Mouse (Mus musculus) heart, embryonic 13.5 days (tissue): Measurements from ENCODE around the gene Tmem97. TPM values are rescaled to one million over a fixed set of nuclear protein-coding genes. Genes with fewer than 3 reads are reported as not detected.

Experiments
- ATAC-seq: fragments of 200-750 bp; cut with Nextera tagmentation; 2 replicates; pipeline ENCODE4 v1.8.0; 2017; ENCODE audit warnings: moderate TSS enrichment; ENCODE audit not compliant: insufficient number of reproducible peaks, low FRiP score, low TSS enrichment; ENCODE audit errors: extremely low read depth
- H3K27ac ChIP-seq: fragments of 300-500 bp; sonication (generic); replicated peaks from 2 replicates; pipeline ENCODE4 v1.5.1; 2015; ENCODE audit warnings: moderate library complexity, mild to moderate bottlenecking, inconsistent platforms
- H3K27me3 ChIP-seq: fragments of 300-500 bp; sonication (generic); replicated peaks from 2 replicates; pipeline ENCODE4 v1.6.1; 2015; ENCODE audit warnings: mild to moderate bottlenecking, inconsistent platforms
- H3K36me3 ChIP-seq: fragments of 300-500 bp; sonication (generic); 2 replicates; pipeline ENCODE4 v1.6.1; 2015; ENCODE audit warnings: mild to moderate bottlenecking, inconsistent platforms
- H3K4me1 ChIP-seq: fragments of 300-500 bp; sonication (generic); 2 replicates; pipeline ENCODE4 v1.6.1; 2015; ENCODE audit warnings: inconsistent platforms
- H3K4me2 ChIP-seq: fragments of 300-500 bp; sonication (generic); 2 replicates; pipeline ENCODE4 v1.6.1; 2015; ENCODE audit warnings: inconsistent platforms, mild to moderate bottlenecking, moderate library complexity
- H3K4me3 ChIP-seq: fragments of 300-500 bp; sonication (generic); 2 replicates; pipeline ENCODE4 v1.5.1; 2015; ENCODE audit warnings: moderate library complexity, mild to moderate bottlenecking, inconsistent platforms
- H3K9ac ChIP-seq: fragments of 300-500 bp; sonication (generic); 2 replicates; pipeline ENCODE4 v1.6.1; 2015; ENCODE audit warnings: inconsistent platforms, mild to moderate bottlenecking, moderate library complexity
- H3K9me3 ChIP-seq: fragments of 300-500 bp; sonication (generic); 2 replicates; pipeline ENCODE4 v1.6.1; 2016; ENCODE audit warnings: inconsistent platforms
- WGBS: fragments of 180-500 bp; shearing (Covaris S2); methylation state at CpG from one replicate; pipeline ENCODE4 v1.1.7; 2015; ENCODE audit warnings: mixed read lengths; 5-methylcytosine and 5-hydroxymethylcytosine counted together
- polyA plus RNA-seq: library from polyadenylated mRNA; unstranded; fragments of >200 nt; fragmentation: Nextera tagmentation; extraction: Ambion mirVana; gene quantifications from 2 replicates; pipeline ENCODE4 v1.2.1, GENCODE M21; 2015

Gene Tmem97
- polyA plus RNA-seq, 1 experiment from 2014 or later: 58.3 TPM

- ATAC-seq: no peak
- WGBS: 53% methylated on average over 6 of the region's 6 CpGs
Observed at GRCm38 (mm10) chr11:78531046-78531445, 19.5 kb downstream of the Tmem97 start.

GRCm38 (mm10) chr11:78530001-78530400 lies 20.6 kb downstream of the Tmem97 start:
- no peak overlapping the region; the same call in 1 of the 2 replicates for H3K9ac ChIP-seq
- peak overlapping the region; percentile 24; the same call in 1 of the 2 replicates for H3K4me2 ChIP-seq
- H3K9me3 ChIP-seq: no peaks in the 10 kb centered on the region
- no peak overlapping the region for H3K4me3 ChIP-seq
- peak overlapping the region; percentile 83 for H3K27ac ChIP-seq
- 85% methylated on average over 12 of the region's 12 CpGs for whole genome bisulfite sequencing
- H3K4me1 ChIP-seq: peaks cover 25% of the 10 kb centered on the region
- H3K27me3 ChIP-seq: no peaks in the 10 kb centered on the region
- ATAC-seq: no peak
- peaks cover 76% of the 10 kb centered on the region for H3K36me3 ChIP-seq

More at GRCm38 (mm10) chr11:78531046-78531445, 19.5 kb downstream of the Tmem97 start:
- H3K4me1 ChIP-seq: peaks cover 29% of the 10 kb centered on the region
- no peak overlapping the region for H3K4me3 ChIP-seq
- peak overlapping the region; percentile 24 for H3K4me2 ChIP-seq
- no peak overlapping the region for H3K9ac ChIP-seq
- H3K36me3 ChIP-seq: peaks cover 65% of the 10 kb centered on the region
- H3K27ac ChIP-seq: peak overlapping the region; percentile 83
- H3K9me3 ChIP-seq: no peaks in the 10 kb centered on the region
- H3K27me3 ChIP-seq: no peaks in the 10 kb centered on the region

- Histone ChIP-seq H3K4me2 (no peak overlapping the region), H3K9ac (no peak overlapping the region), H3K27me3 (no peaks in the 10 kb centered on the region), H3K27ac (no peak overlapping the region), H3K9me3 (no peaks in the 10 kb centered on the region), H3K4me1 (peaks cover 16% of the 10 kb centered on the region), H3K36me3 (peaks cover 84% of the 10 kb centered on the region), H3K4me3 (no peak overlapping the region)
- 88% methylated on average over 9 of the region's 9 CpGs for whole genome bisulfite sequencing
- ATAC-seq: no peak
Observed at GRCm38 (mm10) chr11:78528714-78529113, 21.9 kb downstream of the Tmem97 start.

- Histone ChIP-seq H3K4me1 (no peaks in the 10 kb centered on the region), H3K27me3 (no peaks in the 10 kb centered on the region), H3K27ac (no peak overlapping the region), H3K9me3 (no peaks in the 10 kb centered on the region), H3K36me3 (peaks cover 100% of the 10 kb centered on the region), H3K4me3 (no peak overlapping the region), H3K4me2 (no peak overlapping the region), H3K9ac (no peak overlapping the region)
- ATAC-seq: no peak
- WGBS: 81% methylated on average over 2 of the region's 2 CpGs
Observed at GRCm38 (mm10) chr11:78524838-78525237, 25.7 kb downstream of the Tmem97 start.

- H3K4me2 ChIP-seq: no peak overlapping the region
- ATAC-seq: no peak
- no peak overlapping the region for H3K4me3 ChIP-seq
- H3K27ac ChIP-seq: no peak overlapping the region
- no peaks in the 10 kb centered on the region for H3K9me3 ChIP-seq
- H3K36me3 ChIP-seq: peaks cover 100% of the 10 kb centered on the region
- H3K27me3 ChIP-seq: no peaks in the 10 kb centered on the region
- no peaks in the 10 kb centered on the region for H3K4me1 ChIP-seq
- H3K9ac ChIP-seq: no peak overlapping the region
- WGBS: 78% methylated on average over 9 of the region's 9 CpGs
Observed at GRCm38 (mm10) chr11:78523241-78523955, 27.2 kb downstream of the Tmem97 start.

GRCm38 (mm10) chr11:78522481-78522997 lies 28.0 kb downstream of the Tmem97 start:
- no peak for ATAC-seq
- H3K9me3 ChIP-seq: no peaks in the 10 kb centered on the region
- no peak overlapping the region for H3K4me2 ChIP-seq
- 85% methylated on average over 1 of the region's 1 CpGs for WGBS
- peaks cover 100% of the 10 kb centered on the region for H3K36me3 ChIP-seq
- no peak overlapping the region for H3K9ac ChIP-seq
- no peaks in the 10 kb centered on the region for H3K27me3 ChIP-seq
- H3K4me1 ChIP-seq: no peaks in the 10 kb centered on the region
- no peak overlapping the region for H3K4me3 ChIP-seq
- no peak overlapping the region for H3K27ac ChIP-seq

- peaks cover 96% of the 10 kb centered on the region for H3K36me3 ChIP-seq
- no peaks in the 10 kb centered on the region for H3K4me1 ChIP-seq
- H3K4me2 ChIP-seq: no peak overlapping the region
- no peak for ATAC-seq
- 86% methylated on average over 3 of the region's 3 CpGs for WGBS
- H3K27me3 ChIP-seq: no peaks in the 10 kb centered on the region
- no peak overlapping the region for H3K27ac ChIP-seq
- no peak overlapping the region for H3K4me3 ChIP-seq
- no peak overlapping the region for H3K9ac ChIP-seq
- no peaks in the 10 kb centered on the region for H3K9me3 ChIP-seq
Observed at GRCm38 (mm10) chr11:78521880-78522279, 28.7 kb downstream of the Tmem97 start.

- Histone ChIP-seq H3K4me2 (no peak overlapping the region), H3K9ac (no peak overlapping the region), H3K27me3 (no peaks in the 10 kb centered on the region), H3K36me3 (peaks cover 96% of the 10 kb centered on the region), H3K4me1 (peaks cover under 1% of the 10 kb centered on the region; the same call in 1 of the 2 replicates), H3K27ac (no peak overlapping the region), H3K9me3 (no peaks in the 10 kb centered on the region), H3K4me3 (no peak overlapping the region)
- WGBS: 89% methylated on average over 10 of the region's 10 CpGs
- ATAC-seq: no peak
Observed at GRCm38 (mm10) chr11:78518931-78519330, 31.6 kb downstream of the Tmem97 start.

GRCm38 (mm10) chr11:78515549-78516325 lies 34.8 kb downstream of the Tmem97 start:
- ATAC-seq: no peak
- no peaks in the 10 kb centered on the region for H3K9me3 ChIP-seq
- H3K4me2 ChIP-seq: no peak overlapping the region
- 54% methylated on average over 2 of the region's 2 CpGs for WGBS
- no peaks in the 10 kb centered on the region for H3K27me3 ChIP-seq
- H3K4me1 ChIP-seq: peaks cover 22% of the 10 kb centered on the region
- H3K36me3 ChIP-seq: peaks cover 69% of the 10 kb centered on the region
- H3K9ac ChIP-seq: no peak overlapping the region
- H3K27ac ChIP-seq: no peak overlapping the region
- H3K4me3 ChIP-seq: no peak overlapping the region

- WGBS: 71% methylated on average over 3 of the region's 3 CpGs
- Histone ChIP-seq H3K36me3 (peaks cover 63% of the 10 kb centered on the region), H3K27ac (no peak overlapping the region), H3K9me3 (no peaks in the 10 kb centered on the region), H3K4me1 (peaks cover 22% of the 10 kb centered on the region), H3K27me3 (no peaks in the 10 kb centered on the region), H3K9ac (peak overlapping the region; percentile 97), H3K4me2 (peak overlapping the region; percentile 90), H3K4me3 (peak overlapping the region; percentile 96)
- ATAC-seq: no peak
Observed at GRCm38 (mm10) chr11:78513106-78513790, 37.3 kb downstream of the Tmem97 start.
